8 mouse cellular contexts compared by ENCODE assay signal in the genomic region with DNA sequence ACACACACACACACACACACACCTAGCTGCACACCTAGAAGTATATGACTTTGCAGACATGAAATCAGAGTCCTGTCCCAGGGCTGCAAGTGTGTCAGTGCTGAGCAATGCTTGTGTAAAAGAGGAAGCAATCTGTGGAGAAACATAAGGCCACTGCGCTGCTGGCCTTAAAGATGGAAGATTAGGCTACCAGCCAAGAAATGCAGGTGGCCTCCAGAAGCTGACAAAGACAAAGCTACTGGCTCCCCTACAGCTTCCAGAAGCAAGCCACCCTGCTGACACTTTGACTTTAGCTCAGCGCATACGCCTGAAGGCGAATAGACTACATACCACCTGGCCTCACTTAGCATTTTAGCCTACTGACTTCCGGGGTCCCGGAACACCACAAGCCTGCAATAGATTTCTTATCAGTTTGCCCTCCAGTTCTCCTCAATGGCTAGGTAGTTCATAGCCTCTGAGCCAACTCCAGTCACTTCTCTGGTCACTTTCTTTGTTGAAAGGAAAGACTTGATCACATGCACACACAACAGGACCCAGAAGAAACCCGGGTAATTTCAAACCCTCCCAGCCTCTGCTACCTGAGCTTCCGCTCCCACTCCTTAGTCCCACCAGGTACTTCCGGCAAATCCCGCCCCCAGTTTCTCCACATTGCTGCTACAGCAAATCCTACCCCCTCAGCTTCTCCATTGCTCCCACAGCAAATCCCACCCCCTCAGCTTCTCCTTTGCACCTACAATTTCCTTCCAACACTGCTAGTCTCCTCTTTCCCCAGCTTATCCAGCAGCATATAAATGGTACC. TPM values are rescaled to one million over a fixed set of nuclear protein-coding genes. Genes with fewer than 3 reads are reported as not detected.
DNase-seq lines count a peak whose midpoint lies in the region; ATAC-seq lines count a peak whose summit lies in the region.

No protein-coding gene starts in this region.

- no peak for ATAC-seq in heart, embryonic 13.5 days (ENCODE audit: extremely low read depth, insufficient number of reproducible peaks, low FRiP score, low TSS enrichment)
- 0 out of 2 replicates have a peak, but pooled peaks have one; percentile 28 for ATAC-seq in intestine, embryonic 16.5 days
- no peak for ATAC-seq in midbrain, embryonic 13.5 days

- H3K9ac ChIP-seq in heart, embryonic 13.5 days = 0 out of 2 replicates have a peak overlapping the region, but pooled peaks have one; percentile 19
- no peak overlapping the region for H3K9ac ChIP-seq in intestine, embryonic 16.5 days (ENCODE audit: low read depth, low read length)
- H3K9ac ChIP-seq in midbrain, embryonic 13.5 days (replicated peaks) = no peak overlapping the region

- WGBS in heart, embryonic 13.5 days = 39% methylated on average over 10 of the region's 10 CpGs
- WGBS in intestine, embryonic 16.5 days = 43% methylated on average over 10 of the region's 10 CpGs
- WGBS in midbrain, embryonic 13.5 days = 55% methylated on average over 10 of the region's 10 CpGs

- H3K4me3 ChIP-seq in heart, embryonic 13.5 days = no peak overlapping the region
- H3K4me3 ChIP-seq in intestine, embryonic 16.5 days (ENCODE audit: low read length) = no peak overlapping the region
- H3K4me3 ChIP-seq in midbrain, embryonic 13.5 days (replicated peaks) = no peak overlapping the region

- H3K4me2 ChIP-seq in heart, embryonic 13.5 days = no peak overlapping the region; the same call in 1 of the 2 replicates
- no peak overlapping the region for H3K4me2 ChIP-seq in intestine, embryonic 16.5 days (ENCODE audit: low read depth, low read length)
- no peak overlapping the region for H3K4me2 ChIP-seq in midbrain, embryonic 13.5 days (replicated peaks)

- H3K4me1 ChIP-seq in heart, embryonic 13.5 days = peaks cover 31% of the 10 kb centered on the region
- 0 out of 2 replicates have a peak, but pooled peaks cover 2% of the 10 kb centered on the region for H3K4me1 ChIP-seq in intestine, embryonic 16.5 days (ENCODE audit: control insufficient read depth, insufficient read depth, low read length)
- peaks cover 6% of the 10 kb centered on the region for H3K4me1 ChIP-seq in midbrain, embryonic 13.5 days (replicated peaks)

- DNase-seq in heart, postnatal 25 days (ENCODE audit: low spot score) = no peak
- DNase-seq in A20 (ENCODE audit: low read depth, low spot score) (peak; percentile 84), ZHBTc4 (ENCODE audit: low read depth, low spot score) (peak; percentile 90)
- DNase-seq in thymus, postnatal 25 days = peak; percentile 49
- no peak for DNase-seq in left cerebral cortex, postnatal 36 days (ENCODE audit: low spot score in 2 of 2)

- H3K27me3 ChIP-seq in heart, embryonic 13.5 days (replicated peaks) = no peaks in the 10 kb centered on the region
- H3K27me3 ChIP-seq in intestine, embryonic 16.5 days (replicated peaks; ENCODE audit: control insufficient read depth, insufficient read depth, low read length) = no peaks in the 10 kb centered on the region
- no peaks in the 10 kb centered on the region for H3K27me3 ChIP-seq in midbrain, embryonic 13.5 days

- no peaks in the 10 kb centered on the region for H3K9me3 ChIP-seq in heart, embryonic 13.5 days
- no peaks in the 10 kb centered on the region for H3K9me3 ChIP-seq in intestine, embryonic 16.5 days (ENCODE audit: control insufficient read depth, low read length)
- no peaks in the 10 kb centered on the region for H3K9me3 ChIP-seq in midbrain, embryonic 13.5 days

- H3K27ac ChIP-seq in heart, embryonic 13.5 days (replicated peaks) = no peak overlapping the region
- H3K27ac ChIP-seq in intestine, embryonic 16.5 days (ENCODE audit: low read length) = no peak overlapping the region
- no peak overlapping the region for H3K27ac ChIP-seq in midbrain, embryonic 13.5 days

- intact Hi-C loops in heart, postnatal 25 days (cut with DNase I) = no loop called here
- intact Hi-C loops in left cerebral cortex, postnatal 36 days (cut with DNase I) = no loop called here

- no peaks in the 10 kb centered on the region; the same call in 1 of the 2 replicates for H3K36me3 ChIP-seq in heart, embryonic 13.5 days
- no peaks in the 10 kb centered on the region for H3K36me3 ChIP-seq in intestine, embryonic 16.5 days (ENCODE audit: control insufficient read depth, insufficient read depth, low read length)
- H3K36me3 ChIP-seq in midbrain, embryonic 13.5 days = no peaks in the 10 kb centered on the region

RNA-seq across cellular contexts. Expression of gene G3bp2, which starts 23.0 kb away (rescaled TPM):
- polyA plus RNA-seq in heart, embryonic 13.5 days (2015; fragmentation: Nextera tagmentation; extraction: Ambion mirVana) = 132 and 153 TPM in 2 replicates
- 10 to 100 TPM; 64.4 to 67.9 TPM for total RNA-seq in heart, postnatal 25 days (2021)
- 147 and 167 TPM in 2 replicates for polyA plus RNA-seq in intestine, embryonic 16.5 days (2015; fragmentation: Nextera tagmentation; extraction: Ambion mirVana)
- 100 to 1,000 TPM; 216 to 220 TPM for total RNA-seq in left cerebral cortex, postnatal 36 days (2021)
- 371 and 409 TPM in 2 replicates for polyA plus RNA-seq in midbrain, embryonic 13.5 days (2015; fragmentation: Nextera tagmentation; extraction: Ambion mirVana)

RNA-seq across cellular contexts. Expression of gene Uso1, which starts 31.2 kb away (rescaled TPM):
- 30.2 and 32.1 TPM in 2 replicates for polyA plus RNA-seq in heart, embryonic 13.5 days (2015; fragmentation: Nextera tagmentation; extraction: Ambion mirVana)
- 10 to 100 TPM; 38.2 to 38.3 TPM for total RNA-seq in heart, postnatal 25 days (2021)
- polyA plus RNA-seq in intestine, embryonic 16.5 days (2015; fragmentation: Nextera tagmentation; extraction: Ambion mirVana) = 43.5 and 46.7 TPM in 2 replicates
- 10 to 100 TPM; 74.1 to 82.3 TPM for total RNA-seq in left cerebral cortex, postnatal 36 days (2021)
- 50.2 and 50.3 TPM in 2 replicates for polyA plus RNA-seq in midbrain, embryonic 13.5 days (2015; fragmentation: Nextera tagmentation; extraction: Ambion mirVana)

Comparison
In these comparisons a context has a peak if more than half of its experiments do, and no peak if none do; other contexts are left out.
1. DNase-seq: peak in A20 (single experiment), ZHBTc4 (single experiment) and thymus, postnatal 25 days (single experiment); none in heart, postnatal 25 days (single experiment) and left cerebral cortex, postnatal 36 days (0 of 2).